Mouse (Mus musculus) neural tube, embryonic 14.5 days (tissue): ENCODE results near the gene Trim12a. TPM values are rescaled to one million over a fixed set of nuclear protein-coding genes. Genes with fewer than 3 reads are reported as not detected.
"Not testable (repeated sequence)": the region's sequence is repeated elsewhere in the genome, so short reads cannot be mapped to it uniquely, and the experiment has no call there.

Source experiments
- ATAC-seq: fragments of 200-750 bp; cut with Nextera tagmentation; 2 replicates; pipeline ENCODE4 v1.8.0; 2017; ENCODE audit warnings: low read depth, mild to moderate bottlenecking, moderate TSS enrichment, moderate library complexity
- H3K27ac ChIP-seq: fragments of 300-500 bp; sonication (generic); 2 replicates; pipeline ENCODE4 v1.5.1; 2014; ENCODE audit warnings: low read depth, mild to moderate bottlenecking, control low read depth, low read length, moderate library complexity, mixed read lengths
- H3K27me3 ChIP-seq: fragments of 300-500 bp; sonication (generic); 2 replicates; pipeline ENCODE4 v1.6.1; 2014; ENCODE audit warnings: low read length; ENCODE audit not compliant: control insufficient read depth, insufficient read depth
- H3K36me3 ChIP-seq: fragments of 300-500 bp; sonication (generic); 2 replicates; pipeline ENCODE4 v1.6.1; 2014; ENCODE audit warnings: low read length, mixed read lengths; ENCODE audit not compliant: control insufficient read depth, insufficient read depth
- H3K4me1 ChIP-seq: fragments of 300-500 bp; sonication (generic); 2 replicates; pipeline ENCODE4 v1.6.1; 2014; ENCODE audit warnings: low read length; ENCODE audit not compliant: control insufficient read depth, insufficient read depth
- H3K4me2 ChIP-seq: fragments of 300-500 bp; sonication (generic); 2 replicates; pipeline ENCODE4 v1.6.1; 2014; ENCODE audit warnings: mild to moderate bottlenecking, low read depth, low read length, control low read depth
- H3K4me3 ChIP-seq: fragments of 300-500 bp; sonication (generic); 2 replicates; pipeline ENCODE4 v1.5.1; 2014; ENCODE audit warnings: low read depth, low read length, control low read depth, mixed read lengths
- H3K9ac ChIP-seq: fragments of 300-500 bp; sonication (generic); replicated peaks from 2 replicates; pipeline ENCODE4 v1.6.1; 2014; ENCODE audit warnings: low read depth, mild to moderate bottlenecking, control low read depth, low read length, mixed read lengths
- H3K9me3 ChIP-seq: fragments of 300-500 bp; sonication (generic); 2 replicates; pipeline ENCODE4 v1.6.1; 2016; ENCODE audit warnings: low read length; ENCODE audit not compliant: control insufficient read depth
- WGBS: fragments of 180-500 bp; shearing (Covaris S2); extraction: QIAGEN DNeasy Blood & Tissue Kit; methylation state at CpG from one replicate; pipeline ENCODE4 v1.1.7; 2014; 5-methylcytosine and 5-hydroxymethylcytosine counted together
- polyA plus RNA-seq: library from polyadenylated mRNA; unstranded; fragments of >200 nt; fragmentation: Nextera tagmentation; extraction: Ambion mirVana; gene quantifications from 2 replicates; pipeline ENCODE4 v1.2.1, GENCODE M21; 2014

Trim12a gene
- polyA plus RNA-seq, 1 experiment from 2014 or later, result 1.6 TPM

DNA sequence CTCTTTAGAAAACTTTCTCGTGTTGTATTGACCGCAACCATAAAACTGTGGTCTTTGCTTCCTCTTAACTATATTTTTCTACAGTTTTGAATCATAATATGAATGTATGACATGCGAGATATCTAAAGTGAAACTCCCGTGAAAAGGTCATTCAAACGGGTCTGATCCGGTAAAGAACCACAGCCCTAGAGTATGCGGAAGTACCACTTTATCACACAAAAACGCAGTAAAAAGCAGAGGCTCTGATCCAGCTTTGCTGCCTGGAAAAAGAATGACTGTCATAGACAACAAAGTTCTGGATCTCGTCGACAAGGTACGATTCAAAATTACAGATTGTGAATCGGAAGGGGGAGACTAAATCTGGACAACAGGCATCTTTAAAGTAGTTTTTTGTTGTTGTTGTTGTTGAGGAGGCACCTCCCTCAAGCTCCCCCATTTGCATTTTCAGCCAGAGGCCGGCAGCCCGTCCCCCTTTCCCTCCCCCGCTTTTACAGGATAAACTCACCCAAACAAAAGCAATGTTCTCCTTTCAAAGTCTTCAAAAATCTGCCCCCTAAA lies 391 bp downstream of the Trim12a start:
- no peak for ATAC-seq
- WGBS, result 17% methylated on average over 15 of the region's 15 CpGs
- Histone ChIP-seq H3K4me1 (no peaks in the 10 kb centered on the region), H3K4me3 (peak overlapping the region; percentile 15; the same call in 1 of the 2 replicates), H3K36me3 (no peaks in the 10 kb centered on the region), H3K9me3 (no peaks in the 10 kb centered on the region), H3K9ac (no peak overlapping the region), H3K27me3 (no peaks in the 10 kb centered on the region), H3K27ac (no peak overlapping the region), H3K4me2 (peak overlapping the region; percentile 20; the same call in 1 of the 2 replicates)

DNA sequence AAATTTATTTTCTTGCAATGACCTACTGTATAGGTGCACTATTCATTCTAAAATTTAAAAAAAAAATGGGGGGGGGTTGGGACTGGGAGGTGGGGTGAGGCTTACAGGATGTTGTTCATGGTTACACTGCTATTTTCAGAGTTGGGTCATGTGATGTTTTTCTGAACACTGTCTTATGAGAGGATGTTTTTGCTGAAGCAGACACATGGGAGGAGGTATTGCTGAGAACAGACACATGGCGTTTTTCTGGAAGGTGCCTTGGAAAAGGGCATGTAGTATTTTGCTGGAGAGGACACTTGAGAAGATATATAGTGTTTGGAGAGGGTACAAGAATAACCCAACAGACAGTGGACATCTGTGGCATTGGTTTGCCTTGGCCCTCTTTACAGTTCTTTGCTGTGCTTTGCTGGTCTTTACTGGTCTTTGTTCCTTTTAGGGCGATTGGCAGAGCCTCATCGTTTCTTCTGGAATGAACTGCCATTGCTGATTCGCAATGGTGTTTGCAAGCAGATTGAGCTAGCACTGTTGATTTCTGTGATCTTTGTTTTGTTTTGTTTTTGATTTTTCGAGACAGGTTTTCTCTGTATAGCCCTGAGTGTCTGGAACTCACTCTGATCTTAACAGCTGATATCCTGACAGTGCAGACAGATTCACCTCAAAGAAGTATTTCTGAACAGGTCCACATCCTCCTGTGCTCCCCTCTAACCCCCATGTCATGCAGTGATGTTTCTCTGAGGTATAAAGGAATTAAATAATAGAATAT lies 23.4 kb downstream of the Trim12a start:
- H3K4me3 ChIP-seq, result no peak overlapping the region

DNA sequence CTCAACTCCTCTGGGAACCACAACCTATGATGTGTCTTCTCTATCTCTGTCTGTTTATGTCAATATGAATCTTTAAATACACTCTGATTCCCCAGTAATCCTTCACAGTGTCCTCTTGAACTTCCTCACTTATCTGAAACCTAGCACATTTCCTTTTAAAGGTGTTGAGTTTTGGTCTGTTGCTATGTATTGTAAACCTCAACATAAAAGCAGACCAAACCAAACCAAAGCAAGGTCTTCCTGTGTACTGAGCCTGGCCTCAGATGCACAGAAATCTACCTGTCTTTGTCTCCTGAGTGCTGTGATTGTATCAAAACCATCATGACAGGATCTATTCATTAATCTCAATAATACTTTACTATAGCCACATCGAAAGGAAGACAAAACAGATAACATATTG lies 24.6 kb downstream of the Trim12a start:
- no peak for ATAC-seq
- Histone ChIP-seq H3K9ac (no peak overlapping the region), H3K9me3 (no peaks in the 10 kb centered on the region), H3K4me1 (no peaks in the 10 kb centered on the region), H3K27ac (no peak overlapping the region), H3K4me2 (no peak overlapping the region), H3K4me3 (no peak overlapping the region), H3K27me3 (no peaks in the 10 kb centered on the region), H3K36me3 (no peaks in the 10 kb centered on the region)
- 88% methylated on average over 1 of the region's 1 CpGs for WGBS

More for the DNA sequence above, 23.4 kb downstream of the Trim12a start:
- no peaks in the 10 kb centered on the region for H3K36me3 ChIP-seq
- no peak overlapping the region for H3K9ac ChIP-seq
- H3K9me3 ChIP-seq, result no peaks in the 10 kb centered on the region
- no peak overlapping the region for H3K27ac ChIP-seq
- 80% methylated on average over 5 of the region's 5 CpGs for WGBS
- ATAC-seq, result no peak
- no peaks in the 10 kb centered on the region for H3K27me3 ChIP-seq
- no peaks in the 10 kb centered on the region for H3K4me1 ChIP-seq
- H3K4me2 ChIP-seq, result no peak overlapping the region

DNA sequence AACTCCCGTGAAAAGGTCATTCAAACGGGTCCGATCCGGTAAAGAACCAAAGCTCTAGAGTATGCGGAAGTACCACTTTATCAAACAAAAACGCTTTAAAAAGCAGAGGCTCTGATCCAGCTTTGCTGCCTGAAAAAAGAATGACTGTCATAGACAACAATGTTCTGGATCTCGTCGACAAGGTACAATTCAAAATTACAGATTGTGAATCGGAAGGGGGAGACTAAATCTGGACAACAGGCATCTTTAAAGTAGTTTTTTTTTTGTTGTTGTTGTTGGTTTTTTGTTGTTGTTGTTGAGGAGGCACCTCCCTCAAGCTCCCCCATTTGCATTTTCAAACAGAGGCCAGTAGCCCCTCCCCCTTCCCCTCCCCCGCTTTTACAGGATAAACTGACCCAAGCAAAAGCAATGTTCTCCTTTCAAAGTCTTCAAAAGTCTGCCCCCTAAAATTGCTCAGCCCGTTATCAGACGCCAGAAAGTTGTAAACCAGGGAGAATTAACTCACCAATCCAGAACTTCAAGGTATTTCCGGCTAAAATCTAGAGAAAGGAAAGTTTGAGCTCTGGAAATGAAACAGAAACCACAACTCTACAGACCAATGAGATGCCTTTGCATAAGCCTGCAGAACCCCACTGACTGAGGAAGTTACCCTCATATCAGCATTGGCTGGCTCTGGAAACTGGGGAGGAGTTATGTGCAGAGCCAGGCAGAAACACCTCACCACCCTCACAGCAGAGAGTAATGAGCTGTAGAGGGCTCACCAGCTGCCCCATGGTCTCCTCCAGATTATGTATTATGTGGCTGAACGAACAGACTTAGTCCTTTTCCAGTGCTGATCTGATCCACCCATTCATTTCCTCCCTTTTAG lies 27.5 kb downstream of the Trim12a start, which contains the start of gene Trim5:
Gene Trim5, minus strand, starts transcription at position 519 of the 868 bp plus-strand sequence.
- not testable (repeated sequence) for H3K27ac ChIP-seq, ATAC-seq, H3K9ac ChIP-seq, H3K4me3 ChIP-seq, H3K4me2 ChIP-seq, H3K9me3 ChIP-seq, H3K4me1 ChIP-seq, H3K36me3 ChIP-seq, H3K27me3 ChIP-seq
- 40% methylated on average over 14 of the region's 14 CpGs for WGBS

DNA sequence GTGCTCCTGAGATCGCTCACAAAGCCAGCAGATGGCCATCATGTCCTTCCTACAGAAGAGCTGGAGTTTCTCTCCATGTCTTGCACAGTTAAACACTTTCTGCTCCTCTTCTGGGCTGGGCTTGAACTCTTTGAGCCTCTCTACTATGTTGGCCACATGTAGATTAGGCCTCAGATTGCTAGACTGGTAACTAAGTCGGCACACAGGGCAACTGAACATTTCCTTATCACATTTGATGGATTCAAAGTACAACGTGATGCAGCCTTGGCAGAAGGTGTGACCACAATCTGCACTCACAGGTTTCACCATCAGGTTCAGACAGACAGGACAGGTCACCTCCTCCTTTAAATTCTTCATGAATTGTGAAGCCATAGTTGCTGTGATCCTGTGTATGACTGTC lies 35.9 kb downstream of the Trim12a start:
- not testable (repeated sequence) for H3K27me3 ChIP-seq, H3K9me3 ChIP-seq, ATAC-seq, H3K27ac ChIP-seq, H3K9ac ChIP-seq, H3K4me3 ChIP-seq, H3K4me1 ChIP-seq, H3K4me2 ChIP-seq, H3K36me3 ChIP-seq
- WGBS, result 87% methylated on average over 3 of the region's 3 CpGs

DNA sequence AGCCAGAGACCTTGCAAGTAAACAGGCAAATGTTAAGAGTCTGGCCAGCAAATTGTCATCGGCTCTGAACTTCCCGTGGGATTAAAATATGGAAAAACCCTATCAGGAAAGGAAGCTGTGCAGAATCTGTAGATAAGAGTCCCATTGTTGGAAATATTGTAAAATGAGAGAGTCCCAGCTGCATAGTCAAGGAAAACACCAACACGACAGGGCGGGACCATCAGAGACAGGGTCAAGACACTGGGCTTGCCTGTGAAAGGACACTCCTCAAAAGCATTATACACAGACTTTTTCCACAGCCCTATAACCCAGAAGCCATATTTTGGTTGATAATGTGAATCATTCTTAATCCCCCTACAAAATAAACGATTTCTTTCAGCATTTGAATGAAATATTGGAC lies 49.9 kb downstream of the Trim12a start:
- H3K27me3 ChIP-seq, ATAC-seq, H3K4me2 ChIP-seq, H3K27ac ChIP-seq, H3K4me1 ChIP-seq, H3K9ac ChIP-seq, H3K9me3 ChIP-seq, H3K4me3 ChIP-seq, H3K36me3 ChIP-seq: not testable (repeated sequence)
- 87% methylated on average over 3 of the region's 5 CpGs for WGBS

DNA sequence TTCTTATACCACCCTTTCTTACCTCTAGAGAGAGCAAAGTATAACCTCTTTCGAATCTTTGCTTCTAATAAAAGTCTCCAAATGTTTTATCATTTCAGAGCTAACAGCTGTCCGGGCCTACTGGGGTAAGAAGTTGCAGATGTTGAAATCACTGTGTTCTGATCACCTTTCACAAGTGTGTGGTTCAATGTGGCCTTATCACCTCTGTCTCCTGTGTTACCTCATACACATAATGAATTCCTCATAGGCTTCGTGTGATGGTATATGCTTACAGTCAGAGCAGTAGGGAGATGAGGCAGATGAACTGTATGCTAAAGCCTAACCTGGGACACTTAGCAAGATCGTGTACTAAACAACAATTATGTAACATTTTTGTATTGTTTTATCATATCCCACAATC lies 54.9 kb downstream of the Trim12a start:
- H3K9me3 ChIP-seq, H3K27me3 ChIP-seq, H3K4me3 ChIP-seq, ATAC-seq, H3K9ac ChIP-seq, H3K36me3 ChIP-seq, H3K27ac ChIP-seq, H3K4me2 ChIP-seq, H3K4me1 ChIP-seq: not testable (repeated sequence)
- 91% methylated on average over 4 of the region's 4 CpGs for WGBS
